Mouse (Mus musculus) heart, postnatal 0 days (tissue): ENCODE measurements around the gene Mmp23. TPM values are rescaled to one million over a fixed set of nuclear protein-coding genes. Genes with fewer than 3 reads are reported as not detected.
"Not testable (repeated sequence)": the region's sequence is repeated elsewhere in the genome, so short reads cannot be mapped to it uniquely, and the experiment has no call there.

Experiments
- ATAC-seq: fragments of 200-750 bp; cut with Nextera tagmentation; 2 replicates; pipeline ENCODE4 v1.8.0; 2017; ENCODE audit warnings: low read depth, moderate number of reproducible peaks, moderate library complexity; ENCODE audit not compliant: insufficient read depth
- DNase-seq: peaks from one replicate; pipeline ENCODE4 v3.0.0-alpha.2; 2016; ENCODE audit warnings: low spot score
- H3K27ac ChIP-seq: fragments of 300-500 bp; sonication (generic); 2 replicates; pipeline ENCODE4 v1.5.1; 2014; ENCODE audit warnings: low read depth, mild to moderate bottlenecking
- H3K27me3 ChIP-seq: fragments of 300-500 bp; sonication (generic); 2 replicates; pipeline ENCODE4 v1.6.1; 2014; ENCODE audit warnings: low read length, mixed read lengths; ENCODE audit not compliant: control insufficient read depth, insufficient read depth
- H3K36me3 ChIP-seq: fragments of 300-500 bp; sonication (generic); replicated peaks from 2 replicates; pipeline ENCODE4 v1.6.1; 2014; ENCODE audit warnings: low read length, mixed read lengths; ENCODE audit not compliant: control insufficient read depth, insufficient read depth
- H3K4me1 ChIP-seq: fragments of 300-500 bp; sonication (generic); 2 replicates; pipeline ENCODE4 v1.6.1; 2014; ENCODE audit warnings: antibody characterized with exemption; ENCODE audit not compliant: control insufficient read depth, insufficient read depth
- H3K4me2 ChIP-seq: fragments of 300-500 bp; sonication (generic); 2 replicates; pipeline ENCODE4 v1.6.1; 2014; ENCODE audit warnings: low read depth, mild to moderate bottlenecking, low read length, moderate library complexity
- H3K4me3 ChIP-seq: fragments of 300-500 bp; sonication (generic); 2 replicates; pipeline ENCODE4 v1.5.1; 2014; ENCODE audit warnings: low read depth, low read length
- H3K9ac ChIP-seq: fragments of 300-500 bp; sonication (generic); replicated peaks from 2 replicates; pipeline ENCODE4 v1.6.1; 2014; ENCODE audit warnings: low read depth, low read length, mixed read lengths
- H3K9me3 ChIP-seq: fragments of 300-500 bp; sonication (generic); replicated peaks from 2 replicates; pipeline ENCODE4 v1.6.1; 2016; ENCODE audit warnings: low read length; ENCODE audit not compliant: control insufficient read depth
- CTCF ChIP-seq: IDR thresholded peaks from 2 replicates; pipeline ENCODE4 v1.5.1; 2016; ENCODE audit warnings: antibody characterized with exemption, control low read depth, low read depth
- EP300 ChIP-seq: IDR thresholded peaks from 2 replicates; pipeline ENCODE4 v1.6.1; 2016; ENCODE audit warnings: antibody characterized with exemption, low read depth
- WGBS: fragments of 180-500 bp; shearing (Covaris S2); extraction: QIAGEN DNeasy Blood & Tissue Kit; methylation state at CpG from one replicate; pipeline ENCODE4 v1.1.7; 2014; 5-methylcytosine and 5-hydroxymethylcytosine counted together
- polyA plus RNA-seq: library from polyadenylated mRNA; unstranded; fragments of >200 nt; fragmentation: Nextera tagmentation; extraction: Ambion mirVana; gene quantifications from 2 replicates; pipeline ENCODE4 v1.2.1, GENCODE M21; 2015
- total RNA-seq: library from RNA; depleted of rRNA; stranded (reverse); fragments of >200 nt; gene quantifications from 2 replicates; pipeline ENCODE4 v1.2.3, GENCODE M21; 2014; ENCODE audit warnings: low replicate concordance

Mmp23 gene
- total and polyA plus RNA-seq, 2 experiments from 2014 or later: 49.8 to 66.6 TPM

- DNase-seq: peak; percentile 15
- H3K4me2 ChIP-seq: peak overlapping the region; percentile 95
- H3K27me3 ChIP-seq: peaks cover 17% of the 10 kb centered on the region; the same call in 1 of the 2 replicates
- no peak for TF ChIP-seq EP300
- TF ChIP-seq CTCF: no peak; the same call in 1 of the 2 replicates
- H3K9me3 ChIP-seq: no peaks in the 10 kb centered on the region
- 0 out of 2 replicates have a peak, but pooled peaks cover 6% of the 10 kb centered on the region for H3K4me1 ChIP-seq
- WGBS: 2% methylated on average over 91 of the region's 92 CpGs
- peak; percentile 68 for ATAC-seq
- H3K27ac ChIP-seq: peak overlapping the region; percentile 39; the same call in 1 of the 2 replicates
- no peaks in the 10 kb centered on the region for H3K36me3 ChIP-seq
- peak overlapping the region; percentile 62 for H3K4me3 ChIP-seq
- peak overlapping the region; percentile 60 for H3K9ac ChIP-seq
Observed at GRCm38 (mm10) chr4:155694482-155695401, 41.6 kb upstream of the Mmp23 start.

GRCm38 (mm10) chr4:155694111-155694481, 40.9 kb upstream of the Mmp23 start, which contains the start of gene Fndc10:
Gene Fndc10 (plus strand): TSS chr4:155694342.
- H3K4me2 ChIP-seq: peak within 1 kb of the TSS; percentile 95
- H3K4me3 ChIP-seq: peak within 1 kb of the TSS; percentile 62
- H3K27me3 ChIP-seq: peaks cover 17% of the 10 kb centered on the region; the same call in 1 of the 2 replicates
- peak within 1 kb of the TSS; percentile 39; the same call in 1 of the 2 replicates for H3K27ac ChIP-seq
- peak; percentile 70 for ATAC-seq
- 0 out of 2 replicates have a peak, but pooled peaks cover 6% of the 10 kb centered on the region for H3K4me1 ChIP-seq
- no peak for DNase-seq
- no peaks in the 10 kb centered on the region for H3K9me3 ChIP-seq
- under 1% methylated on average over 46 of the region's 47 CpGs for WGBS
- no peaks in the 10 kb centered on the region for H3K36me3 ChIP-seq
- peak within 1 kb of the TSS; percentile 60 for H3K9ac ChIP-seq
- TF ChIP-seq CTCF (peak; percentile 20; the same call in 1 of the 2 replicates), EP300 (no peak)

DNA sequence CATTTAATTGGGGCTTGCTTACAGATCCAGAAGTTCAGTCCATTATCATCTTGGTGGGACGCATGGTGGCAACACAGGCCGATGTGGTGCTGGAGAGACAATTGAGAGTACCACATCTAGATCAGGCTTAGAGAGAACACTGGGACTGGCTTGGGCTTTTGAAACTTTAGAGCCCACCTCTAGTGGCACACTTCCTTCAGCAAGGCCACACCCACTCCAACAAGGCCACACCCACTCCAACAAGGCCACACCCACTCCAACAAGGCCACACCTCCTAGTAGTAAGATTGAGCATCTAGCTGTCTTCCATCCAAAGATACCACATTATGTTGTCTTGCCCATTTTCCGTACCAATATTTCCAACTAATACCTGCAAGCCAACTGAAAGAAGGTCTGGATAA, 39.2 kb upstream of the Mmp23 start:
- Histone ChIP-seq H3K36me3 (no peaks in the 10 kb centered on the region), H3K27me3 (peaks cover 17% of the 10 kb centered on the region; the same call in 1 of the 2 replicates), H3K9me3 (no peaks in the 10 kb centered on the region), H3K4me2 (no peak overlapping the region), H3K4me1 (0 out of 2 replicates have a peak, but pooled peaks cover 6% of the 10 kb centered on the region), H3K9ac (no peak overlapping the region), H3K4me3 (no peak overlapping the region), H3K27ac (no peak overlapping the region)
- TF ChIP-seq EP300: no peak
- TF ChIP-seq CTCF: no peak
- ATAC-seq: no peak
- 93% methylated on average over 3 of the region's 3 CpGs for WGBS
- DNase-seq: no peak

DNA sequence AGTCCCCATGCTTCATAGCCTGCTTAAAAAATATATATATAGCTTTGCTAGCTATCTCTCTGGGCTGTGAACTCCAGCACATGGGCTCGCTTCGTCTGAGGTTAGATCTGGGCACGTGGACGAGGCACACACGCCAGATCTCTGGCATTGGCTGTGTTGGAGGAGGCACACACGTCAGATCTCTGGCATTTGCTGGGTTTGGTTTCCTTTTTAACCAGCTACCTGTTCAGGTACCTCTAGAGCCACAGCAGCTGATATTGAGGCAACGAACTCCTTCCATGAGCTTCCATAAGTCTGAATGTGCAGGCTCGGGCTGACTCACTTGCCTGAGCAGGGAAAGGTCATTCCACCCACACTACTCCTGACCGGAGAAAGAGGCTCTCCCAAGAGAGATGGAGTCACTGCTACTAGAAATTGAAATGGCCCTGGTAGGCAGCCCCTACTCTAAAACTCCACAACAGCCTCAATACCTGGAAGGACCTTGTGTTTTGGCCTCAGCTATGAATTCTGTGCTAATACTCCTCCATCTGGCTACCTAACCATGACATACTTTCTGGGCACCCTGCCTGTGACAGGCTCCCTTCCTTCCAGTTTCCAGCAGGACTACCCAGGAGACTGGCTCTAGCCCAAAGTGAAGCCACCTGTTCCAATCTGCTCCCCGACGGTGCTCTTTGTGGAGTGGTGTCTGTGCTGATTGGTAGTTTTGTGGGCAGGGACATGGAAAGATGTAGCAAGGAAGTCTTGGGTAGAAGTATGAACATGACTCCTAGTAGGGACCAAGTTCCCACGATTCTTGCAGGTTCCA, 37.6 kb upstream of the Mmp23 start:
- Histone ChIP-seq H3K36me3 (no peaks in the 10 kb centered on the region), H3K27ac (no peak overlapping the region), H3K4me2 (no peak overlapping the region), H3K4me3 (no peak overlapping the region), H3K9me3 (no peaks in the 10 kb centered on the region), H3K27me3 (peaks cover 14% of the 10 kb centered on the region; the same call in 1 of the 2 replicates), H3K4me1 (0 out of 2 replicates have a peak, but pooled peaks cover 6% of the 10 kb centered on the region), H3K9ac (no peak overlapping the region)
- TF ChIP-seq EP300 (no peak), CTCF (no peak)
- DNase-seq (no peak), ATAC-seq (no peak)
- WGBS: 71% methylated on average over 12 of the region's 12 CpGs

GRCm38 (mm10) chr4:155687764-155688163, 34.6 kb upstream of the Mmp23 start:
- H3K27ac ChIP-seq, DNase-seq, ATAC-seq, H3K36me3 ChIP-seq, H3K9ac ChIP-seq, H3K27me3 ChIP-seq, H3K4me1 ChIP-seq, H3K9me3 ChIP-seq, H3K4me2 ChIP-seq, H3K4me3 ChIP-seq: not testable (repeated sequence)
- WGBS: 57% methylated on average over 4 of the region's 4 CpGs

- 82% methylated on average over 15 of the region's 19 CpGs for WGBS
- not testable (repeated sequence) for H3K9ac ChIP-seq
Observed at GRCm38 (mm10) chr4:155683670-155684277, 30.6 kb upstream of the Mmp23 start.

More at GRCm38 (mm10) chr4:155683670-155684277, 30.6 kb upstream of the Mmp23 start:
- not testable (repeated sequence) for ATAC-seq, H3K4me1 ChIP-seq, H3K36me3 ChIP-seq, H3K27me3 ChIP-seq, DNase-seq, H3K4me2 ChIP-seq, H3K27ac ChIP-seq, H3K4me3 ChIP-seq, H3K9me3 ChIP-seq
